ENCODE assay signal across 24 mouse cellular contexts in genomic region chr8:34756171-34756570, GRCm38 (mm10).
"Had no signal": no experiment of that assay in that cellular context is flagged by ENCODE, and none has a peak within 500 bp of the region (broad histone marks: within the 10 kb centered on the region; RNA-seq: fewer than 3 reads in every experiment).

No protein-coding gene starts in this region.

- H3K4me1 ChIP-seq: liver, embryonic 12.5 days; liver, embryonic 15.5 days had no signal

- DNase-seq: kidney, adult 8-10 months; kidney, postnatal 10 days; kidney, postnatal 36 days; liver; lung, adult 18-20 months; lung, postnatal 10 days; lung, postnatal 36 days; retina, postnatal 1 day; right cerebral cortex, postnatal 4 days; thymus, postnatal 25 days had no signal

- H3K27me3 ChIP-seq: kidney, embryonic 15.5 days; limb, embryonic 13.5 days; liver, embryonic 12.5 days; liver, embryonic 15.5 days; lung, embryonic 15.5 days; midbrain, embryonic 13.5 days; neural tube, embryonic 13.5 days had no signal

- H3K9me3 ChIP-seq: kidney, embryonic 15.5 days; limb, embryonic 10.5 days; limb, embryonic 13.5 days; liver, embryonic 12.5 days; liver, embryonic 15.5 days; lung, embryonic 15.5 days; megakaryocyte, embryonic 14.5 days; midbrain, embryonic 10.5 days; midbrain, embryonic 13.5 days; neural tube, embryonic 13.5 days had no signal

- ATAC-seq: intestine, postnatal 0 days; liver, embryonic 12.5 days; midbrain, embryonic 13.5 days; midbrain, embryonic 16.5 days had no signal

- H3K9ac ChIP-seq: kidney, embryonic 15.5 days; limb, embryonic 13.5 days; liver, embryonic 12.5 days; liver, embryonic 15.5 days; lung, embryonic 15.5 days; midbrain, embryonic 13.5 days; neural tube, embryonic 13.5 days had no signal

- H3K4me3 ChIP-seq: kidney, embryonic 15.5 days; limb, embryonic 10.5 days; limb, embryonic 13.5 days; liver, embryonic 12.5 days; liver, embryonic 15.5 days; lung, embryonic 15.5 days; megakaryocyte, embryonic 14.5 days; midbrain, embryonic 10.5 days; midbrain, embryonic 13.5 days; myocyte; neural tube, embryonic 13.5 days had no signal

- H3K4me2 ChIP-seq: kidney, embryonic 15.5 days; limb, embryonic 13.5 days; liver, embryonic 12.5 days; liver, embryonic 15.5 days; lung, embryonic 15.5 days; midbrain, embryonic 13.5 days; neural tube, embryonic 13.5 days had no signal

- H3K36me3 ChIP-seq: kidney, embryonic 15.5 days; limb, embryonic 10.5 days; limb, embryonic 13.5 days; liver, embryonic 12.5 days; liver, embryonic 15.5 days; lung, embryonic 15.5 days; midbrain, embryonic 10.5 days; midbrain, embryonic 13.5 days; neural tube, embryonic 13.5 days had no signal

- H3K27ac ChIP-seq: kidney, embryonic 15.5 days; limb, embryonic 10.5 days; limb, embryonic 13.5 days; liver, embryonic 12.5 days; liver, embryonic 15.5 days; lung, embryonic 15.5 days; midbrain, embryonic 10.5 days; midbrain, embryonic 13.5 days; neural tube, embryonic 13.5 days; stomach, postnatal 0 days had no signal
